Mouse (Mus musculus): Measurements from ENCODE around the gene Lrp4. TPM values are rescaled to one million over a fixed set of nuclear protein-coding genes. Genes with fewer than 3 reads are reported as not detected.

Gene Lrp4
- polyA plus RNA-seq, 1 experiment from 2014 or later = 4.9 TPM

- Histone ChIP-seq H3K4me1 (peaks cover 2% of the 10 kb centered on the region; the same call in 1 of the 2 replicates), H3K4me2 (no peak overlapping the region), H3K36me3 (replicated peaks) (no peaks in the 10 kb centered on the region), H3K9me3 (no peaks in the 10 kb centered on the region), H3K27ac (0 out of 2 replicates have a peak overlapping the region, but pooled peaks have one; percentile 0), H3K4me3 (no peak overlapping the region), H3K9ac (no peak overlapping the region), H3K27me3 (replicated peaks) (no peaks in the 10 kb centered on the region)
- 50% methylated on average over 5 of the region's 5 CpGs for WGBS
- no peak for ATAC-seq (replicated peaks)
Observed at GRCm38 (mm10) chr2:91437116-91437815, 20.0 kb upstream of the Lrp4 start.

GRCm38 (mm10) chr2:91439271-91439670, 18.0 kb upstream of the Lrp4 start:
- no peak for ATAC-seq (replicated peaks)
- H3K4me2 ChIP-seq = no peak overlapping the region
- no peaks in the 10 kb centered on the region for H3K36me3 ChIP-seq (replicated peaks)
- H3K27me3 ChIP-seq (replicated peaks) = no peaks in the 10 kb centered on the region
- no peak overlapping the region for H3K27ac ChIP-seq
- H3K4me1 ChIP-seq = peaks cover 17% of the 10 kb centered on the region
- no peak overlapping the region for H3K4me3 ChIP-seq
- H3K9me3 ChIP-seq = no peaks in the 10 kb centered on the region
- 87% methylated on average over 10 of the region's 10 CpGs for WGBS
- H3K9ac ChIP-seq = no peak overlapping the region

- Histone ChIP-seq H3K4me3 (no peak overlapping the region), H3K4me2 (no peak overlapping the region), H3K4me1 (peaks cover 17% of the 10 kb centered on the region), H3K36me3 (replicated peaks) (no peaks in the 10 kb centered on the region), H3K9me3 (no peaks in the 10 kb centered on the region), H3K27me3 (replicated peaks) (no peaks in the 10 kb centered on the region), H3K27ac (no peak overlapping the region), H3K9ac (no peak overlapping the region)
- WGBS = 68% methylated on average over 1 of the region's 1 CpGs
- no peak for ATAC-seq (replicated peaks)
Observed at GRCm38 (mm10) chr2:91439876-91440275, 17.4 kb upstream of the Lrp4 start.

- Histone ChIP-seq H3K4me3 (no peak overlapping the region), H3K9me3 (no peaks in the 10 kb centered on the region), H3K27ac (no peak overlapping the region), H3K36me3 (replicated peaks) (no peaks in the 10 kb centered on the region), H3K4me1 (peaks cover 17% of the 10 kb centered on the region), H3K4me2 (no peak overlapping the region), H3K9ac (no peak overlapping the region), H3K27me3 (replicated peaks) (no peaks in the 10 kb centered on the region)
- ATAC-seq (replicated peaks) = no peak
- 90% methylated on average over 5 of the region's 5 CpGs for WGBS
Observed at GRCm38 (mm10) chr2:91440686-91441085, 16.6 kb upstream of the Lrp4 start.

GRCm38 (mm10) chr2:91441715-91442114, 15.6 kb upstream of the Lrp4 start:
- peaks cover 17% of the 10 kb centered on the region for H3K4me1 ChIP-seq
- H3K27ac ChIP-seq = no peak overlapping the region
- H3K9me3 ChIP-seq = no peaks in the 10 kb centered on the region
- no peak overlapping the region for H3K4me3 ChIP-seq
- H3K4me2 ChIP-seq = no peak overlapping the region
- H3K9ac ChIP-seq = no peak overlapping the region
- no peaks in the 10 kb centered on the region for H3K27me3 ChIP-seq (replicated peaks)
- no peak for ATAC-seq (replicated peaks)
- WGBS = 70% methylated on average over 2 of the region's 2 CpGs
- H3K36me3 ChIP-seq (replicated peaks) = no peaks in the 10 kb centered on the region

- Histone ChIP-seq H3K9ac (no peak overlapping the region), H3K27me3 (replicated peaks) (no peaks in the 10 kb centered on the region), H3K36me3 (replicated peaks) (no peaks in the 10 kb centered on the region), H3K9me3 (no peaks in the 10 kb centered on the region), H3K4me3 (no peak overlapping the region), H3K27ac (no peak overlapping the region), H3K4me2 (no peak overlapping the region), H3K4me1 (peaks cover 17% of the 10 kb centered on the region)
- no peak for ATAC-seq (replicated peaks)
- WGBS = 57% methylated on average over 1 of the region's 1 CpGs
Observed at GRCm38 (mm10) chr2:91442241-91442640, 15.1 kb upstream of the Lrp4 start.

GRCm38 (mm10) chr2:91444286-91444892, 12.9 kb upstream of the Lrp4 start, which contains the start of gene 1110051M20Rik:
Gene 1110051M20Rik, minus strand, starts transcription at chr2:91444704.
- H3K9me3 ChIP-seq = no peaks in the 10 kb centered on the region

GRCm38 (mm10) chr2:91449662-91450061, 7.6 kb upstream of the Lrp4 start:
- Histone ChIP-seq H3K27ac (no peak overlapping the region), H3K4me3 (no peak overlapping the region), H3K4me1 (no peaks in the 10 kb centered on the region; the same call in 1 of the 2 replicates), H3K36me3 (replicated peaks) (no peaks in the 10 kb centered on the region), H3K4me2 (no peak overlapping the region), H3K9ac (no peak overlapping the region), H3K27me3 (replicated peaks) (no peaks in the 10 kb centered on the region), H3K9me3 (no peaks in the 10 kb centered on the region)
- 56% methylated on average over 1 of the region's 1 CpGs for WGBS
- ATAC-seq (replicated peaks) = no peak

More at GRCm38 (mm10) chr2:91444286-91444892, 12.9 kb upstream of the Lrp4 start, which contains the start of gene 1110051M20Rik:
- Histone ChIP-seq H3K4me1 (peaks cover 17% of the 10 kb centered on the region), H3K36me3 (replicated peaks) (no peaks in the 10 kb centered on the region), H3K27ac (peak within 1 kb of the TSS; percentile 84), H3K27me3 (replicated peaks) (no peaks in the 10 kb centered on the region), H3K4me3 (peak within 1 kb of the TSS; percentile 81), H3K4me2 (peak within 1 kb of the TSS; percentile 64), H3K9ac (peak within 1 kb of the TSS; percentile 73)
- 1% methylated on average over 19 of the region's 19 CpGs for WGBS
- peak; percentile 98 for ATAC-seq (replicated peaks)

GRCm38 (mm10) chr2:91450316-91450715, 7.0 kb upstream of the Lrp4 start:
- H3K27me3 ChIP-seq (replicated peaks) = no peaks in the 10 kb centered on the region
- no peaks in the 10 kb centered on the region for H3K36me3 ChIP-seq (replicated peaks)
- H3K9ac ChIP-seq = no peak overlapping the region
- H3K27ac ChIP-seq = no peak overlapping the region
- no peak overlapping the region for H3K4me3 ChIP-seq
- no peak overlapping the region for H3K4me2 ChIP-seq
- WGBS = 79% methylated on average over 9 of the region's 9 CpGs
- ATAC-seq (replicated peaks) = no peak
- no peaks in the 10 kb centered on the region for H3K9me3 ChIP-seq
- 0 out of 2 replicates have a peak, but pooled peaks cover under 1% of the 10 kb centered on the region for H3K4me1 ChIP-seq

- ATAC-seq (replicated peaks) = no peak
- peaks cover 12% of the 10 kb centered on the region; the same call in 1 of the 2 replicates for H3K4me1 ChIP-seq
- H3K9ac ChIP-seq = no peak overlapping the region
- H3K4me3 ChIP-seq = no peak overlapping the region
- H3K27ac ChIP-seq = no peak overlapping the region
- no peak overlapping the region for H3K4me2 ChIP-seq
- no peaks in the 10 kb centered on the region for H3K27me3 ChIP-seq (replicated peaks)
- 68% methylated on average over 8 of the region's 8 CpGs for WGBS
- no peaks in the 10 kb centered on the region for H3K9me3 ChIP-seq
- H3K36me3 ChIP-seq (replicated peaks) = no peaks in the 10 kb centered on the region
Observed at GRCm38 (mm10) chr2:91452658-91453057, 4.7 kb upstream of the Lrp4 start.

GRCm38 (mm10) chr2:91453231-91454075, 3.9 kb upstream of the Lrp4 start:
- Histone ChIP-seq H3K36me3 (replicated peaks) (no peaks in the 10 kb centered on the region), H3K9ac (no peak overlapping the region), H3K4me3 (no peak overlapping the region), H3K27ac (no peak overlapping the region), H3K27me3 (replicated peaks) (peaks cover 4% of the 10 kb centered on the region; the same call in 1 of the 2 replicates), H3K4me1 (peaks cover 20% of the 10 kb centered on the region), H3K4me2 (no peak overlapping the region), H3K9me3 (no peaks in the 10 kb centered on the region)
- 85% methylated on average over 9 of the region's 9 CpGs for WGBS
- ATAC-seq (replicated peaks) = no peak

GRCm38 (mm10) chr2:91454434-91454833, 2.9 kb upstream of the Lrp4 start:
- 90% methylated on average over 3 of the region's 3 CpGs for WGBS
- Histone ChIP-seq H3K4me2 (no peak overlapping the region), H3K27ac (no peak overlapping the region), H3K9ac (no peak overlapping the region), H3K36me3 (replicated peaks) (no peaks in the 10 kb centered on the region), H3K4me3 (no peak overlapping the region), H3K9me3 (no peaks in the 10 kb centered on the region), H3K4me1 (peaks cover 29% of the 10 kb centered on the region), H3K27me3 (replicated peaks) (peaks cover 4% of the 10 kb centered on the region; the same call in 1 of the 2 replicates)
- no peak for ATAC-seq (replicated peaks)
